Comparison of ENCODE assay signal across 8 mouse cellular contexts in genomic region chr16:56920102-56920657, GRCm38 (mm10). TPM values are rescaled to one million over a fixed set of nuclear protein-coding genes. Genes with fewer than 3 reads are reported as not detected.
DNase-seq lines count a peak whose midpoint lies in the region; ATAC-seq and TF ChIP-seq lines count a peak whose summit lies in the region.

No protein-coding gene starts in this region.

- H3K4me2 ChIP-seq in hindbrain, postnatal 0 days (ENCODE audit: low read depth, low read length), result no peak overlapping the region
- H3K4me2 ChIP-seq in stomach, embryonic 15.5 days, result no peak overlapping the region

- WGBS in hindbrain, postnatal 0 days, result 21% methylated on average over 8 of the region's 8 CpGs
- WGBS in stomach, embryonic 15.5 days, result 14% methylated on average over 8 of the region's 8 CpGs

- no peaks in the 10 kb centered on the region for H3K4me1 ChIP-seq in hindbrain, postnatal 0 days (ENCODE audit: insufficient read depth, low read length)
- no peaks in the 10 kb centered on the region for H3K4me1 ChIP-seq in stomach, embryonic 15.5 days

- no peaks in the 10 kb centered on the region for H3K27me3 ChIP-seq in hindbrain, postnatal 0 days (ENCODE audit: insufficient read depth, low read length)
- 0 out of 2 replicates have a peak, but pooled peaks cover 4% of the 10 kb centered on the region for H3K27me3 ChIP-seq in stomach, embryonic 15.5 days (replicated peaks)

- H3K9ac ChIP-seq in hindbrain, postnatal 0 days (replicated peaks; ENCODE audit: low read length), result no peak overlapping the region
- no peak overlapping the region for H3K9ac ChIP-seq in stomach, embryonic 15.5 days

- TF ChIP-seq CTCF in hindbrain, postnatal 0 days (IDR thresholded peaks at IDR 0.05; ENCODE audit: low read depth), result peak; percentile 92

- H3K4me3 ChIP-seq in hindbrain, postnatal 0 days (ENCODE audit: low read length), result no peak overlapping the region
- no peak overlapping the region for H3K4me3 ChIP-seq in stomach, embryonic 15.5 days (replicated peaks)

- H3K9me3 ChIP-seq in hindbrain, postnatal 0 days (ENCODE audit: low read length), result no peaks in the 10 kb centered on the region
- H3K9me3 ChIP-seq in stomach, embryonic 15.5 days, result no peaks in the 10 kb centered on the region

- ATAC-seq in frontal cortex, adult (ENCODE audit: low TSS enrichment), result peak; percentile 98
- peak; percentile 91 for ATAC-seq in hindbrain, postnatal 0 days
- ATAC-seq in stomach, embryonic 15.5 days (ENCODE audit: insufficient read depth, low FRiP score, low read depth), result peak; percentile 47; the same call in 1 of the 2 replicates

- H3K36me3 ChIP-seq in hindbrain, postnatal 0 days (ENCODE audit: insufficient read depth, low read length), result no peaks in the 10 kb centered on the region
- no peaks in the 10 kb centered on the region for H3K36me3 ChIP-seq in stomach, embryonic 15.5 days

- H3K27ac ChIP-seq in hindbrain, postnatal 0 days, result no peak overlapping the region
- no peak overlapping the region for H3K27ac ChIP-seq in stomach, embryonic 15.5 days

- no peak for DNase-seq in frontal cortex, postnatal 10 days (ENCODE audit: low spot score in 2 of 2)
- DNase-seq in CD4-positive, CD25-positive, alpha-beta regulatory T cell, adult 2 months (ENCODE audit: low read depth, low spot score), result peak; percentile 25
- peak; percentile 84 for DNase-seq in embryo, embryonic 10.5 days (ENCODE audit: low spot score)
- DNase-seq in hindbrain, postnatal 0 days (ENCODE audit: low spot score), result peak; percentile 88
- DNase-seq in lung, postnatal 10 days, result peak; percentile 48
- no peak for DNase-seq in cerebellum, postnatal 36 days

RNA-seq across cellular contexts. Expression of gene Lnp1, which starts 7.7 kb away (rescaled TPM):
- total RNA-seq in hindbrain, postnatal 0 days (2014; rRNA removed), result not detected in 2 replicates
- polyA plus RNA-seq in hindbrain, postnatal 0 days (2015; fragmentation: Nextera tagmentation; extraction: Ambion mirVana), result 0.76 and 1.0 TPM in 2 replicates
- not detected in 2 replicates for polyA plus RNA-seq in stomach, embryonic 15.5 days (2015; fragmentation: Nextera tagmentation; extraction: Ambion mirVana)

RNA-seq across cellular contexts. Expression of gene Tmem45a, which starts 34.2 kb away (rescaled TPM):
- total RNA-seq in hindbrain, postnatal 0 days (2014; rRNA removed), result 1.6 and 2.4 TPM in 2 replicates
- 4.0 and 4.5 TPM in 2 replicates for polyA plus RNA-seq in hindbrain, postnatal 0 days (2015; fragmentation: Nextera tagmentation; extraction: Ambion mirVana)
- polyA plus RNA-seq in stomach, embryonic 15.5 days (2015; fragmentation: Nextera tagmentation; extraction: Ambion mirVana), result 36.2 and 36.8 TPM in 2 replicates

Comparison
In these comparisons a context has a peak if more than half of its experiments do, and no peak if none do; other contexts are left out.
1. ATAC-seq: peak in every context shown above with its lines; median percentile 98 in frontal cortex, adult; 91 in hindbrain, postnatal 0 days; 47 in stomach, embryonic 15.5 days.
2. DNase-seq: peak in CD4-positive, CD25-positive, alpha-beta regulatory T cell, adult 2 months (single experiment), embryo, embryonic 10.5 days (single experiment), hindbrain, postnatal 0 days (single experiment) and lung, postnatal 10 days (single experiment); none in frontal cortex, postnatal 10 days (0 of 2) and cerebellum, postnatal 36 days (0 of 2).